Mouse (Mus musculus) gastrocnemius, postnatal 36 days (tissue): ENCODE measurements around the gene Fkbp2. TPM values are rescaled to one million over a fixed set of nuclear protein-coding genes. Genes with fewer than 3 reads are reported as not detected.

Experiments used
- DNase-seq, 2 experiments: peaks; one replicate each; pipeline ENCODE4 v3.0.0; 2022
- intact Hi-C: fragments of 180-260 bp; cut with DNase I; formaldehyde crosslinking; loops from one replicate; pipeline ENCODE4 v1.15.1; 2025
- total RNA-seq, 2 experiments: library from RNA; stranded (reverse); gene quantifications; 2 replicates each; pipeline ENCODE4 v1.2.3; 2021

The Fkbp2 gene
- total RNA-seq, 2 experiments from 2014 or later = 7.5 to 11.6 TPM

DNA sequence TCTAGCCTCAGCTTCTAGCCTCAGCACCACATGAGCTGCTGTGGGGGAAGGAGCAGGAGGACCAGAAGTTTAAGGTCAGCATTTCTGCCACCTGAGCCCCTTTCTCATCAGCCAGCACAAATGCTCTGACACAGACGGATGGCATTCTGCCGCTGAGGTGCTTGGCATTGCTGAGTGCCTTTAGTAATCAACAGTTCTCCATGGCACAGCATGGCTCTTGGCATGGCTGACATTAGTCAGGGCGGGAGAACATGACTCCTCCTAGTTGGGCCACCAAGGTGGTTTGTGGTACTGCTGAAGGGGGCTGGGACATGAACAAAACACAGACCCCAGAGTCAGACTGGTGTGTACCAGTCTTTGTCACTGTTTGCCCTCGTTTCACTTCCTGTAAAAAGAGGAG is 32.1 kb downstream of the Fkbp2 start:
- DNase-seq = no peak
- intact Hi-C loops = loop anchor here (5.0 kb wide), 1 partner anchor 701 kb away; no protein-coding TSS in a partner anchor

GRCm38 (mm10) chr19:6947742-6948141 is 32.6 kb downstream of the Fkbp2 start:
- no peak for DNase-seq
- intact Hi-C loops = loop anchor here (5.0 kb wide), 1 partner anchor 700 kb away; no protein-coding TSS in a partner anchor

DNA sequence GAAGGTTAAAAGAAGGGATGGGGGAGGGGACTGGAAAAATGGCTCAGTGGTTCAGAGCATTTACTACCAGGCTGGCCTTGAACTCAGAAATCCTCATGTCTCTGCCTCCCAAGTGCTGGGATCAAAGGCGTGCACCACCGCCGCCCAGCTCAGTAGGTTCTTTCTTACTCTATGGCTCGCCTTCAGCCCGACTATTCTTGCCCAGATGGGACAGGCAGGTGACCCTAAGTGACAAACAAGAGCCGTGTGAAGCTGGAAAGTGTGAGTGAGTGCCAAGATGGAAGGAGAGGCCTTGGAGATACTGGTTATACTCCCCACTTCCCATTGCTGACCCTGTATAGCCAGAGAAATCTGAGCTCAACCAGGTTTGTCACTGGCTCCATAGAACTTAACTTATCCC is 36.6 kb downstream of the Fkbp2 start:
- intact Hi-C loops = no loop called here
- DNase-seq = no peak

DNA sequence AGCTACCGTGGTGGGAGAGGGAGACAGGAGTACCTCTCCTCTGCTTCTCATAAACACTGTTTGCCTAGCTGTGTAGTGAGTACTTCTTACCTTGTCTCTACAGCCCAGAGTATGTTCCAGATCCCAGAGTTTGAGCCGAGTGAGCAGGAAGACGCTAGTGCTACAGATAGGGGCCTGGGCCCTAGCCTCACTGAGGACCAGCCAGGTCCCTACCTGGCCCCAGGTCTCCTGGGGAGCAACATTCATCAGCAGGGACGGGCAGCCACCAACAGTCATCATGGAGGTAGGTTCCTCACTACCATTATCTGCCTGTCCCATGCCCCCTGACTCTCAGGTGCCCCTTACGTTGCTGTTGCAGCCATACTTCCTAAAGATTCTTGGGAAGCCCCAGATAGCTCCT is 37.5 kb downstream of the Fkbp2 start:
- intact Hi-C loops = no loop called here
- no peak for DNase-seq

DNA sequence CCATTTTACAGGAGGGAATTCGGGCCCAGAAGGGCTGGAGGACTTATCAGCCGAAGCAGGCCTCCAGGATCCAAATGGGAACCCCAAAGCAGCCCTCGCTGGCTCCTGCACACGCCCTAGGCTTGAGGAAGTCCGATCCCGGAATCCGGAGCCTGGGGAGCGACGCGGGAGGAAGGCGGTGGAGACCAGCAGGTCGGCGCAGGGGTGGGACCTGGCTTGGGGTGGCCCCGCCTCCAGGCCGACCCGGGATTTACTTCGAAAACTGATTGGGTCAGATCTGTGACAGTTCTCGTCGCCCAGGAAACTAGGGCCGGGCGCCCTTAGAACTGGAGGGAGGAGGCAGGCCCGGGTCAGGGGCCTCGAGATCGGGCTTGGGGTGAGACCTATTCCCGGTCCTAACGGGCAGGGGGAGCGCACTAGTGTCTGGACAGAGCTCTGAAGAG is 38.0 kb downstream of the Fkbp2 start, which contains the start of gene Gpr137:
Gene Gpr137, minus strand, starts transcription at position 232 of the 443 bp plus-strand sequence.
- peak; percentile 92 to 95 for DNase-seq
- intact Hi-C loops = no loop called here

DNA sequence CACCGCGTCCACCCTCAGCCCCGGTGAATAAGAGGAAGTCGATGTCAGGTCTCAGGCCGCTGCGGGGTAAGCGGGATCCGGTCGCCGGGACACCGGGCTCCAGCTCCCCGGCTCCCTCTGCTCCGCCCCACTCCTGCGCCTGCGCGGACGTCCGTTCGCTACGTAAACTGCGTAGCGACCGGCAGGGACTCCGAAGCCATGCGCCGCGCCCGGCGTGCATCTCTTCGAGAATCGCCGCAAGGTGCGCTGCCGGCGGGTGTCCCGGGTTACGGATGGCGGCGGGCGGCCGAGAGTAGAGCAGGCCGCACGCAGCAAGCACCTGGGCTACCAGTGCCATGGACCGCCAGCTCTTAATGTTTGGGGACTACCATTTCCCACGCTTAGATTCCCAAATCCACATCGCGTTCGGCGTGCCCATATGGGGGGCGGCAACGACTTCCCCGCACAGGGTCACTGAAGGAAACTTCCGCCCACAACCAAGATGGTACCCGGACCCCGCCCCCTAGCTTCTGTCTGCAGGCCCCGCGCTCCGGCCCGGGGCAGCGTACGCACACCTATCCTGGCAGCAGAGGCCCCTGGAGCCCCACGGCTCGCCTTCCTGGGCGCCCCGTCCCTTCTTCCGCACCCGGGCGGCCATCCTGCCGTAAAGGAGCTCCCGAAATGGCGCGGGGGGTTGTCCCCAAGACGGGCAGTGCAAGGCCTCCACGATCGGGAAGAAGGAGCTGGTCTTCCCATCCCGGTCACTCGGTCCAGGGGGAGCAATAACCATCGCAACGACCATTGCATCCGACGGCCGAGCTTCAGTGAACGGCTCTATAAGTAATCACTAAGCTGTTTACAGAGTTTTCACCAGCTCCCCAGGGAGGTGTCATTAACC is 38.7 kb downstream of the Fkbp2 start, which contains the start of gene Bad:
Gene Bad, plus strand, starts transcription at position 490 of the 877 bp plus-strand sequence.
- intact Hi-C loops = loop anchor here (2.0 kb wide), 1 partner anchor 13 kb away; no protein-coding TSS in a partner anchor

GRCm38 (mm10) chr19:6940396-6941351 is 39.6 kb downstream of the Fkbp2 start:
- intact Hi-C loops = loop anchor here (2.0 kb wide), 1 partner anchor 14 kb away; no protein-coding TSS in a partner anchor
- no peak for DNase-seq

More for the DNA sequence above, 38.7 kb downstream of the Fkbp2 start, which contains the start of gene Bad:
- peak; percentile 92 to 96 for DNase-seq

GRCm38 (mm10) chr19:6939106-6940002 is 40.9 kb downstream of the Fkbp2 start:
- DNase-seq = no peak
- intact Hi-C loops = loop anchor here (2.0 kb wide), 1 partner anchor 15 kb away; no protein-coding TSS in a partner anchor

DNA sequence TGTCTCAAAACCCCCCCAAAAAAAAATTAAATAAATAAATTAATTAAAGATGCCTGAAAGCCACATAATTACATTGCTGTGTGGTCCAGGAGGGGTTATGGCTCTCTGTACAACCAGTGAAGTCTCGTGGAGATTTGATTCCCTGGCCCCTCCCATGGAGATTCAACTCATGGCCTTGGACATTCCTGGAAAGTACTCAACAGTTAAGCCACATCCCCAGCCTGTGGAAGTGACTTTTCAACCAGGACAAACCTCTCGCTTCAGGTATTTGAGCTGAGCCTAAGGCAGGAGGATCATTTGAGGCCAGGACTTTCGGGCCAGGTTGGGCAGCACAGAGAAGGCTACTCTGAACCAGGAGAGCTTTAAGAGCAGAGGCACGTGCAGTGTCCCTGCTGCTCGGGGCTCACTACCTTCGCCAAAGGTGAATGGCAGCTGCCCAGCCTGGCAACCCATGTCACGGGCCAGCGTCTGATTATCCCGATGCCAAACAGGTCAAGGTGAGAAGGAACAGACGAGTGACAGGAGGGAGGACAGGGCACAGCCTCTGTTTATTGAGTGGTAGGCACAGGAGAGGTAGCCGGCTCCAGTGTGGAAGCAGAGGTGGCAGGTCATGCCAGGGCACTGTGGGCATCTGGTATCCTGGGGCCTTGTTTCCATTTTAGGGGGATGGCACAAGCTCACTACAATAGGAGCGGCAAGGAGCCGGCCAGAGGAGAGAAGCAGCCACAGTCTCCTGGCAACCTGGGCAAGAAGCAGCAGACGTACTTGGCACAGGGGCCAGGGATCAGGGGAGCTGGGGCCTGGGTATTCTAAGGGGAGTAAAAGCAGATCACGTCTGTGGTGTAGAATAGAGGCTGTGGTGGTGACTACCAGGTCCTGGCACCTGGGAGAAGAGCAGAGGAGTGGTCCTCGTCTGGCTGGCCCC is 42.5 kb downstream of the Fkbp2 start:
- intact Hi-C loops = no loop called here
- DNase-seq = no peak

DNA sequence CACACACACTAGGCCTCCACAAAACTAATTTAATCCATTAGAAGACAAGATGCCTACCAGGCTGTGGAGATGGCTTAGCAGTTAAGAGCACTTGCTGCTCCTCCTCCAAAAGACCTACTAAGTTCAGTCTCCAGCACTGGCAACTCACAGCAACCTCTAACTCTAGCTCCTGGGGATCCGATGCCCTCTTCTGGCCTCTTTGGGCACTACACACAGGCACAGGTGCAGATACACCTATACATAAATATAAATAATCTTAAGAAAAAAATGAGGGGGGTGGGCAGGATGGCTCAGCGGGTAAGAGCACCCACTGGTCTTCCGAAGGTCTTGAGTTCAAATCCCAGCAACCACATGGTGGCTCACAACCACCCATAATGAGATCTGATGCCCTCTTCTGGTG is 44.0 kb downstream of the Fkbp2 start:
- DNase-seq = no peak
- intact Hi-C loops = no loop called here

GRCm38 (mm10) chr19:6934195-6934977 is 45.9 kb downstream of the Fkbp2 start, which contains the start of gene Kcnk4:
Gene Kcnk4 (minus strand): TSS chr19:6934515.
- DNase-seq = no peak
- intact Hi-C loops = loop anchor here (5.0 kb wide), 1 partner anchor 83 kb away; the partner anchor contains the start of gene Fermt3

DNA sequence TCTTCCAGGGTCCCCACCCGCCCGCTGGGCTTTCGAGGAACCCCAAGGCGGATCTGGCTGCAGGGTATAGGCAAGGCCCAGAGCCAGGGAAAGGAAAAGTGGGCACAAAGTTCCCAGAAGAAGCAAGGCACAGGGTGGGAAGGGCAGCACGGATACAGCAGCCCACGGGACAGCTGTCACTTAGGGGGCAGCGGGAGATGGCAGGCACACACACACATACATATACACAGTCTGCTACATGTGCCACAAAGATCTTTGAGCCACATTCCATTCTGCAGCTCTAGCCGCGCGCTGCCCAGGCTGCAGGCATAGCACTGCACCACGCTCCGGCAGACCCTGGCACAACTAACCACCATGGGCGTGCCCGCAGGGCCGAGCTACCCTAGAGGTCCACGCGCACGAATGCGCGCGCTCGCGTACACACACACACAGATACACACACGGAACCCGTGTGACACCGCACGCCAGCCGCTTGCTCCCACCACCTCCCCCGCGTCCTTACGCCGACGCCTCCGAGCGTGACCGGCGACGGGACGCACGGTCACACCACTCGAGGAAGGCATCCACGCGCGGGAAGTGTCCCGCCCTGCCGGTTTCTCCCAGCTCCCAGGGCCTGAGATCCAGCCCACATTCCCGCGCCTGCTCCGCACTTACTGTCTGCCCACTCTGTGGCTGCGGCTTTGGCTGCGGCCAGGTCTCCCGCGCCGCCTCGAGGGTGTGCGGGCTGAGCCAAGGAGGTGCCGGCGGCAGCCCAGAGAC is 46.7 kb downstream of the Fkbp2 start:
- DNase-seq = no peak
- intact Hi-C loops = loop anchor here (5.0 kb wide), 1 partner anchor 84 kb away; the partner anchor contains the start of gene Fermt3

DNA sequence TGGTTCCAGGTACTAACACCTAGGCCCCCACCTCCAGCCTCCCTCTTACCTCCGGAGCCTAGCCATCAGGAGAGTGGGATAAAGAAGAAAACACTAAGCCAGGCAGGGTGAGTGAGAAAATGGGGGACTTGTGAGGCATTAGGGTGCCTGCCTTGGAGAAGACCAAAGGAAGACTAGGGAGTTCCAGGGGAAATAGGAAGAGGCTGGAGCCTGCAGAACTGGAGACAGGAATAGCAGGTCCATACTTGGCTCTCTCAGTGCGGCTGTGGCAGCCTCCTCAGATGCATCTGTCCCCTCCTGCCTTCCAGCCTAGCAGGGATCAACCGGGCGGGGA is 47.2 kb downstream of the Fkbp2 start:
- intact Hi-C loops = loop anchor here (5.0 kb wide), 1 partner anchor 84 kb away; the partner anchor contains the start of gene Fermt3
- no peak for DNase-seq

GRCm38 (mm10) chr19:6932018-6932417 is 48.3 kb downstream of the Fkbp2 start:
- intact Hi-C loops = loop anchor here (5.0 kb wide), 1 partner anchor 85 kb away; the partner anchor contains the start of gene Fermt3
- no peak for DNase-seq

DNA sequence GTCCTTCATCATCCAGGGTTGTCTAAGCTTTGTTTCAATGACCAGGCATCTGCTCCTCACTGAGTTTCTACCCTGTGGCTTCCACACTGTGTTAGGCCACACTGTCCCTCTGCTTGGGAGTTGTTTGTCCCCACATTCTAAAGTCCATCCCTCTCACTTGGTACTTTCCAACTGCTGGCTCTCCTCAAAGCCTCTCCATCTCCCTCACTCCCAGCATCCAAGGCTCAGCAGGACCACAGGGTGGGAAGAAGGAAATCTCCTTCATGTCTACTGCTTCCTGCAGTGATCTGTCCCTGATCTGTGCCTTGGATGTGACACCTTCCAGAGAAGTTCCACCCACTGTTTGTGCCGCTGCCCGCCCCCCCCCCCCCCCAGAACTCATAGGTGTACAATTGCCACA is 49.3 kb downstream of the Fkbp2 start:
- intact Hi-C loops = loop anchor here (5.0 kb wide), 1 partner anchor 86 kb away; the partner anchor contains the start of gene Fermt3

DNA sequence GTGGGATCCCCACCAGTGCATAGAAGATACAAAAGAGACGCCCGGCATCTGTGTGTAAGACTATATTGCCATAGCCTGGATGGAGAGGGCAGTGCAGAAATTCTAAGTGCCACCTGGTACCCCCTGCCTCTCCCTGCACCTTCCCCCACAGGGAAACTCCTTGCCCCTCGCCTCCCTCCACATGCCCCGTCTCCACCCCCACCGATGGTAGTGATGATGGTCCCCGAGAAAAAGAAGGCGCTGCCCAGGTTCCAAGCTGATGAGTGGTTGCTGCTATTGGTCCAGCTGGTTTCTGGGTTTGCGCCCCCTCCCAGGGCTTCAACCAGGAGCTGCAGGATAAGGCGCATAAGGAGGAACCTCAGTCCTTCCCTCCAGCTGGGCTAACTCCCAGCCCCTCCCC is 52.2 kb downstream of the Fkbp2 start:
- DNase-seq = no peak
- intact Hi-C loops = no loop called here

More for the DNA sequence above, 49.3 kb downstream of the Fkbp2 start:
- no peak for DNase-seq
